8 mouse cellular contexts compared by ENCODE assay signal in genomic region chr12:110992771-110993170, GRCm38 (mm10). TPM values are rescaled to one million over a fixed set of nuclear protein-coding genes. Genes with fewer than 3 reads are reported as not detected.
DNase-seq lines count a peak whose midpoint lies in the region; ATAC-seq and TF ChIP-seq lines count a peak whose summit lies in the region.

No protein-coding gene starts in this region.

- WGBS in heart, embryonic 15.5 days, result 77% methylated on average over 12 of the region's 12 CpGs
- WGBS in intestine, embryonic 15.5 days, result 75% methylated on average over 12 of the region's 12 CpGs
- WGBS in liver, postnatal 0 days (ENCODE audit: insufficient replicate concordance), result 78% methylated on average over 12 of the region's 12 CpGs

- H3K9me3 ChIP-seq in heart, embryonic 15.5 days (replicated peaks), result peaks cover 3% of the 10 kb centered on the region; the same call in 1 of the 2 replicates
- no peaks in the 10 kb centered on the region for H3K9me3 ChIP-seq in intestine, embryonic 15.5 days
- H3K9me3 ChIP-seq in liver, postnatal 0 days (ENCODE audit: low read length), result peaks cover 2% of the 10 kb centered on the region; the same call in 1 of the 2 replicates

- H3K4me2 ChIP-seq in heart, embryonic 15.5 days, result peak overlapping the region; percentile 80
- H3K4me2 ChIP-seq in intestine, embryonic 15.5 days (replicated peaks), result peak overlapping the region; percentile 81
- H3K4me2 ChIP-seq in liver, postnatal 0 days (ENCODE audit: low read depth, low read length), result peak overlapping the region; percentile 74

- intact Hi-C loops in heart, postnatal 25 days (cut with DNase I), result loop anchor here (1.0 to 5.0 kb wide), 2 partner anchors 56 to 145 kb away; no protein-coding TSS in a partner anchor
- intact Hi-C loops in gastrocnemius, postnatal 14 days (cut with DNase I; ENCODE audit: low total_unique reads), result loop anchor here (1.0 kb wide), 1 partner anchor 54 kb away; no protein-coding TSS in a partner anchor

- no peak for TF ChIP-seq EP300 in liver, postnatal 0 days (IDR thresholded peaks at IDR 0.05; ENCODE audit: low read depth)

- ATAC-seq in heart, embryonic 15.5 days (replicated peaks; ENCODE audit: insufficient number of reproducible peaks, insufficient read depth, low FRiP score, low read depth), result no peak
- ATAC-seq in intestine, embryonic 15.5 days, result no peak
- ATAC-seq in liver, postnatal 0 days, result no peak

- no peak overlapping the region; the same call in 1 of the 2 replicates for H3K9ac ChIP-seq in heart, embryonic 15.5 days
- H3K9ac ChIP-seq in intestine, embryonic 15.5 days, result 0 out of 2 replicates have a peak overlapping the region, but pooled peaks have one; percentile 42
- H3K9ac ChIP-seq in liver, postnatal 0 days (replicated peaks), result no peak overlapping the region

- peaks cover 15% of the 10 kb centered on the region for H3K4me1 ChIP-seq in heart, embryonic 15.5 days (replicated peaks)
- H3K4me1 ChIP-seq in intestine, embryonic 15.5 days (replicated peaks), result peaks cover 18% of the 10 kb centered on the region
- H3K4me1 ChIP-seq in liver, postnatal 0 days (ENCODE audit: insufficient read depth), result peaks cover 9% of the 10 kb centered on the region

- no peak overlapping the region for H3K27ac ChIP-seq in heart, embryonic 15.5 days
- peak overlapping the region; percentile 49; the same call in 1 of the 2 replicates for H3K27ac ChIP-seq in intestine, embryonic 15.5 days
- no peak overlapping the region for H3K27ac ChIP-seq in liver, postnatal 0 days (ENCODE audit: low read depth)

- peak overlapping the region; percentile 59 for H3K4me3 ChIP-seq in heart, embryonic 15.5 days
- peak overlapping the region; percentile 48 for H3K4me3 ChIP-seq in intestine, embryonic 15.5 days (replicated peaks)
- H3K4me3 ChIP-seq in liver, postnatal 0 days (ENCODE audit: low read depth, low read length), result peak overlapping the region; percentile 56

- H3K27me3 ChIP-seq in heart, embryonic 15.5 days, result no peaks in the 10 kb centered on the region
- H3K27me3 ChIP-seq in intestine, embryonic 15.5 days (replicated peaks), result no peaks in the 10 kb centered on the region
- no peaks in the 10 kb centered on the region for H3K27me3 ChIP-seq in liver, postnatal 0 days (ENCODE audit: insufficient read depth, low read length)

- DNase-seq in heart, postnatal 25 days (ENCODE audit: low spot score), result no peak
- DNase-seq in cerebellum, adult 11 months, result peak; percentile 37
- DNase-seq in liver, postnatal 0 days, result no peak
- DNase-seq in layer of hippocampus, adult 9-10 months (ENCODE audit: low spot score), result no peak
- no peak for DNase-seq in gastrocnemius, postnatal 14 days
- no peak for DNase-seq in layer of hippocampus, adult 9-11 months

- TF ChIP-seq CTCF in liver, postnatal 0 days (IDR thresholded peaks at IDR 0.05; ENCODE audit: low read depth), result no peak

- no peaks in the 10 kb centered on the region for H3K36me3 ChIP-seq in heart, embryonic 15.5 days
- H3K36me3 ChIP-seq in intestine, embryonic 15.5 days, result no peaks in the 10 kb centered on the region
- H3K36me3 ChIP-seq in liver, postnatal 0 days (replicated peaks; ENCODE audit: insufficient read depth, low read length), result no peaks in the 10 kb centered on the region

RNA-seq across cellular contexts. Expression of gene Ankrd9, which starts 13.9 kb away (rescaled TPM):
- 15.4 and 18.0 TPM in 2 replicates for polyA plus RNA-seq in heart, embryonic 15.5 days (2015; fragmentation: Nextera tagmentation; extraction: Ambion mirVana)
- 10 to 100 TPM; 66.8 to 71.8 TPM for total RNA-seq in heart, postnatal 25 days (2021)
- 22.7 and 25.8 TPM in 2 replicates for polyA plus RNA-seq in intestine, embryonic 15.5 days (2015; fragmentation: Nextera tagmentation; extraction: Ambion mirVana)
- polyA plus RNA-seq in liver, postnatal 0 days (2015; fragmentation: Nextera tagmentation; extraction: Ambion mirVana), result 15.9 and 16.5 TPM in 2 replicates
- 100 to 1,000 TPM in 1 of 2 experiments, 10 to 100 TPM in 1; 87.2 to 221 TPM for total RNA-seq in gastrocnemius, postnatal 14 days (2021)

RNA-seq across cellular contexts. Expression of gene Rcor1, which starts 46.4 kb away (rescaled TPM):
- polyA plus RNA-seq in heart, embryonic 15.5 days (2015; fragmentation: Nextera tagmentation; extraction: Ambion mirVana), result 6.5 and 7.9 TPM in 2 replicates
- total RNA-seq in heart, postnatal 25 days (2021), result 10 to 100 TPM; 14.8 to 17.4 TPM
- 9.1 and 9.6 TPM in 2 replicates for polyA plus RNA-seq in intestine, embryonic 15.5 days (2015; fragmentation: Nextera tagmentation; extraction: Ambion mirVana)
- polyA plus RNA-seq in liver, postnatal 0 days (2015; fragmentation: Nextera tagmentation; extraction: Ambion mirVana), result 3.6 and 4.8 TPM in 2 replicates
- total RNA-seq in gastrocnemius, postnatal 14 days (2021), result 10 to 100 TPM; 11.5 to 12.7 TPM
